Mouse (Mus musculus) frontal cortex, postnatal 10 days (tissue): ENCODE results near the gene Gm48552.

ENCODE experiments used
- DNase-seq, 2 experiments: peaks; one replicate each; pipeline ENCODE4 v3.0.0; 2022; ENCODE audit warnings: low spot score in 2 of 2, mixed read lengths in 1 of 2

The Gm48552 gene

DNA sequence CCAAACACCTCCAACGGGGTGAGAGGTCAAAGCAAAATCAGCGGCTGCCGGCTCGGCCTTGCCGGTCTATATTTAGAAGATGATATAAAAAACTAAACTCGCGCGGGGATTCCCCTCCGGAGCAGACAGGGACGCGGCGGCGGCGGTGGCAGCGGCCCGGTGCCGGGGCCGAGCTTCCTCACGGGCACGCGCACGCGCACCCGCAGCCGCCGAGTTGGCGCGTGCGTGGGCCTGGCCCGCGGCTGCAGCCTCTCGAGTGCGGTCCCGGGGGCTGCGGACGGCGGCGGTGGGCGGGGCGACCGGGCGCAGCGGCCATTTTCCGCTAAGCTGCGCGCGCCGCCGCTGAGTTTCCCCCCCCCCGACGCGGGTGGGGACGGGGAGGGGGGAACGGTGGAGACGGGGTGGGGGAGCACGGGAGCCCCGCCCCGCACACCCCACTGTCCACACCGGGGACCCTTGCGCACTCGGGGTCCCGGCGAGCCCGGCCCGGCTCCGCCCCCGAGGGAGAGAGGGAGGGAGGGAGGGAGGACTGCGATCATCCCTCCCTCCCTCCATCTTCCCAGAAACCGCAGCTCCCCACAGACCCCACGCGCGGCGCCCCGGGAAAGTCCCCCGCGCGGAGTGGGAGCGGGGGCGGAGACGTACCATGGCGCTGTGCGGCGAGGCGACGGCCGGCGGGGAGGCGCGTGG lies 41.5 kb downstream of the Gm48552 start:
- peak; percentile 72 to 83 for DNase-seq

DNA sequence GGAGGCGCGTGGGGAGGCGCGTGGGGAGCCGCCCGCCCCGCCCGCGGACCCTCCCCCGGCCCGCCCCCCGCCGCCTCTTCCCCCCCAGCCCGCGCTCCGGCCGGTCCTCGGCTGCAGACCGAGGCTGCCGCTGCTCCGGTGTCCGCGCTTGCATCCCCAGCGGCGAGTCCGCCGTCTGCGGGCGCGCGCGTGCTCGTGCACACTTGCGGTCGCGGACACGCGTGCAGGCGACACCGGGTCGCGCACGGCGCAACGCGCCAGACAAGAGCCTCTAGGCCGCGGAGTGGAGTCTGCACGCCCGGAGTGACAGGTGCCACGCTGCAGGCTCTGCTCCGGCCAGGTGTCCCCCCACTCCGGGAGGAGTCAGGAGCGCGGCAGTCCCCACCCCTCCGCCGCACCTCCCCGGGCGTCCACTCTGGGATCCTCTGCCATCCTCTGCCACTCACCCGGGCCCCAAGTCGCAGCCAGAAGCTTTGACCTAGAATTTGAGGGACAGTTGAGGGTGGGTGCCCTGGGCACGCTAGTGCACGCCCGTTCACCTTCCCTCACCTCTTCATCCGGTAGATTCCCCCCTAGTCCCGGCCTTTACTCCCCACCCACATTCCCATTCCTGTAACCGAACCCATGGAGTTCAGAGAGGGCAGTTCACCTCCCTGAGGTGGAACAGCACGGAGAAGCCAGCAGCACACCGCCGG lies 42.2 kb downstream of the Gm48552 start:
- DNase-seq, result peak; percentile 68 to 75

DNA sequence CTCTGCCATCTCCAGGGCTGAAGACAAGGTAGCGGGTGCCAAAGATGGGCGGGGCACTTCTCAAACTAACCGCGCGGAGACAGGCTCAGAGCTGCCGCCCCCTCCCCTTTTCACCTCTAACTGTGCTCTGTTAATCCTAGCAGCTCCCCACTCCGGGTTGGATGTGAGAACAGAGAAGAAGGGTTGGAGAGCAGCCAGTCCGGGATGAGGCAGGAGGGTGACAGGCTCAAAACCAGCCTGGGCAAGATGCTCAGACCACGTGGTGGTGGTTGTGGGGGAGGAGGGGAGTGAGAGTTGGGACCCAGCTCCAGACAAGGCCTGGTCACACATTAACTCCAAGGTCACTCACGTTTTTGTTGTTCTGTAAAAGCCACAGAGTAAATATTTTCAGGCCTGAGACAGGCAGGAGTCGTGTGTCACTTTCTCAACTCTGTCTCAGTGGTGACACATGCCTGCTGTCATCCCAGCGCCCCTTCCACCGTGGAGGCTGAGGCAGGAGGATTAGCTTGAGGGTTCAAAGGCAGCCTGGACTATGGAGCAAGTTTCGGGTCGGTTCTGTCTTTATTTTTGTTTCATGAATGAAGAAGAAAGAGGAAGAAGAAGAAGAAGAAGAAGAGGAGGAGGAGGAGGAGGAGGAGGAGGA lies 42.8 kb downstream of the Gm48552 start:
- DNase-seq, result peak; percentile 56 to 67

DNA sequence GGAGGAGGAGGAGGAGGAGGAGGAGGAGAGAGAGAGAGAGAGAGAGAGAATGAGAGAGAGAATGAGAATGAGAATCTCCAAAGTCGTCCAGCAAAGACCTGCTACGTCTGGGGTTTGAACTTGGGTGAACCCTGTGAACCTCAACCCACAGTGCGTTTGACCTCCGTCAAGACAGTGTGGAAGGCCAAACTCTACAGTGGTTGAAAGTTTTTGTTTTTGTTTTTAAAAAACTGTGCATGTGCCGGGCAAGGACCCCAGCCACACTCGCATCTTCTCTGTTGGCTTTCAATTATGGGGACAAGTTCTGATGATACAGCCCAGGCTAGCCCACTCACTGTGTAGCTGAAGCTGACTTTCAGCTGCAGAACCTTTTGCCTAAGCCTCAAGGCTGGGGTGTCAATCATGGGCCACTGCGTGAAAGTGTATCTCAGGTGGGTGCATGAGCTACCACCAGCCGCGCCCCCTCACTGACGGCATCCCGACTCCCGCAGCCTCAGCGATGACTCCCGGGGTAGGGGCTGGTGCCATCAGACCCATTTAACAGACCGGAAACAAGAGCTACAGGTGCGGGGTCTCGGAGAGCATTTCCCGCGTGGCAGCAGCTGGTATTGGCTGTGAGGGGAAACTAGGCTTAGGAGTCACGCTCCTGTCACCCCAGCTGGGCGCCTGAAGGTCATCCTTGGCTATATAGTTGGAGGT lies 43.5 kb downstream of the Gm48552 start:
- peak in 1 of 2 experiments; percentile 50 for DNase-seq

DNA sequence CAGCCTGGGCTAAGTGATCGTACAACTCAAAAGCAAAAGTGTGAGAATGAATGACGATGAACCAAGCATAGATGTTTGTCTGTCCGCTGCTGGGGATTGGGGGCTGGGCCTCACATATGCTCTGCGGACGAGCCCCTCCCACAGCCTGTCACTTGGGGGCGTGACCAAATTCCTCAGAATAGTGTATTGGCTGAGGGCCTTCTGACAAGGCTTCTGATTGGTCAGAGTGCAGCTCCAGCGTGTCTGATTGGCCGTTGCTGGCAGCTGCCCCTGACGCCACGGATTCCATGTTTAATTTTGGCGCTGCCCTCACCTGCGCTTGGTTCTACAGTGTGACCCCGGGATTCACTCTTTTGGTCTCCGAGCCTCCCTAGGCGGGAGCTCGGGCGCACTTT lies 44.1 kb downstream of the Gm48552 start:
- DNase-seq, result peak; percentile 92 to 94

- DNase-seq, result peak; percentile 45 to 52
Observed at GRCm38 (mm10) chr10:81433541-81434289, 44.9 kb downstream of the Gm48552 start.

GRCm38 (mm10) chr10:81434361-81435263 lies 45.8 kb downstream of the Gm48552 start:
- no peak for DNase-seq

- peak in 1 of 2 experiments; percentile 78 for DNase-seq
Observed at GRCm38 (mm10) chr10:81435436-81435835, 46.6 kb downstream of the Gm48552 start.
